Mouse (Mus musculus) embryonic facial prominence, embryonic 12.5 days (tissue): ENCODE results near the gene 4930579G24Rik. TPM values are rescaled to one million over a fixed set of nuclear protein-coding genes. Genes with fewer than 3 reads are reported as not detected.

Experiments used
- ATAC-seq: fragments of 200-750 bp; cut with Nextera tagmentation; 2 replicates; pipeline ENCODE4 v1.8.0; 2017; ENCODE audit not compliant: insufficient number of reproducible peaks, insufficient read depth, low FRiP score, low TSS enrichment
- H3K27ac ChIP-seq: fragments of 300-500 bp; sonication (generic); 2 replicates; pipeline ENCODE4 v1.5.1; 2016; ENCODE audit warnings: mild to moderate bottlenecking
- H3K27me3 ChIP-seq: fragments of 300-500 bp; sonication (generic); 2 replicates; pipeline ENCODE4 v1.6.1; 2016; ENCODE audit warnings: mild to moderate bottlenecking, moderate library complexity
- H3K36me3 ChIP-seq: fragments of 300-500 bp; sonication (generic); 2 replicates; pipeline ENCODE4 v1.6.1; 2016; ENCODE audit warnings: mild to moderate bottlenecking
- H3K4me1 ChIP-seq: fragments of 300-500 bp; sonication (generic); 2 replicates; pipeline ENCODE4 v1.6.1; 2016
- H3K4me2 ChIP-seq: fragments of 300-500 bp; sonication (generic); replicated peaks from 2 replicates; pipeline ENCODE4 v1.6.1; 2016; ENCODE audit warnings: mild to moderate bottlenecking, moderate library complexity
- H3K4me3 ChIP-seq: fragments of 300-500 bp; sonication (generic); 2 replicates; pipeline ENCODE4 v1.5.1; 2016; ENCODE audit warnings: mild to moderate bottlenecking
- H3K9ac ChIP-seq: fragments of 300-500 bp; sonication (generic); 2 replicates; pipeline ENCODE4 v1.6.1; 2016; ENCODE audit warnings: mild to moderate bottlenecking, moderate library complexity
- H3K9me3 ChIP-seq: fragments of 300-500 bp; sonication (generic); 2 replicates; pipeline ENCODE4 v1.6.1; 2016; ENCODE audit warnings: mild to moderate bottlenecking, moderate library complexity
- WGBS: fragments of 180-500 bp; shearing (Covaris S2); methylation state at CpG from one replicate; pipeline ENCODE4 v1.1.7; 2016; 5-methylcytosine and 5-hydroxymethylcytosine counted together
- polyA plus RNA-seq: library from polyadenylated mRNA; unstranded; fragments of >200 nt; fragmentation: Nextera tagmentation; extraction: Ambion mirVana; gene quantifications from 2 replicates; pipeline ENCODE4 v1.2.1, GENCODE M21; 2016

The 4930579G24Rik gene
- polyA plus RNA-seq, 1 experiment from 2014 or later: 40.0 TPM

- Histone ChIP-seq H3K4me3 (peak within 1 kb of the TSS; percentile 73), H3K27me3 (no peaks in the 10 kb centered on the region), H3K36me3 (peaks cover 25% of the 10 kb centered on the region), H3K9ac (peak within 1 kb of the TSS; percentile 78), H3K9me3 (no peaks in the 10 kb centered on the region), H3K4me2 (peak within 1 kb of the TSS; percentile 87), H3K4me1 (no peaks in the 10 kb centered on the region), H3K27ac (peak within 1 kb of the TSS; percentile 76)
- ATAC-seq: peak; percentile 38
- WGBS: 2% methylated on average over 11 of the region's 11 CpGs
Measured at GRCm38 (mm10) chr3:79629416-79629730, 494 bp downstream of the 4930579G24Rik start, which contains the start of gene Etfdh. Gene Etfdh, minus strand, starts transcription at chr3:79629500.

- Histone ChIP-seq H3K36me3 (no peaks in the 10 kb centered on the region), H3K4me1 (no peaks in the 10 kb centered on the region), H3K9me3 (no peaks in the 10 kb centered on the region), H3K9ac (no peak overlapping the region), H3K27ac (no peak overlapping the region), H3K27me3 (no peaks in the 10 kb centered on the region), H3K4me3 (no peak overlapping the region), H3K4me2 (no peak overlapping the region)
- no peak for ATAC-seq
- WGBS: 85% methylated on average over 6 of the region's 6 CpGs
Measured at GRCm38 (mm10) chr3:79652129-79652528, 23.2 kb downstream of the 4930579G24Rik start.

- Histone ChIP-seq H3K4me1 (no peaks in the 10 kb centered on the region), H3K27me3 (no peaks in the 10 kb centered on the region), H3K4me2 (no peak overlapping the region), H3K9ac (no peak overlapping the region), H3K27ac (no peak overlapping the region), H3K36me3 (no peaks in the 10 kb centered on the region), H3K4me3 (no peak overlapping the region), H3K9me3 (no peaks in the 10 kb centered on the region)
- no peak for ATAC-seq
- 73% methylated on average over 5 of the region's 5 CpGs for WGBS
Measured at GRCm38 (mm10) chr3:79656682-79657081, 27.8 kb downstream of the 4930579G24Rik start.

- Histone ChIP-seq H3K4me1 (no peaks in the 10 kb centered on the region), H3K9ac (no peak overlapping the region), H3K4me3 (no peak overlapping the region), H3K27ac (no peak overlapping the region), H3K9me3 (no peaks in the 10 kb centered on the region), H3K4me2 (no peak overlapping the region), H3K27me3 (no peaks in the 10 kb centered on the region), H3K36me3 (no peaks in the 10 kb centered on the region)
- no peak for ATAC-seq
- whole genome bisulfite sequencing: 39% methylated on average over 9 of the region's 9 CpGs
Measured at GRCm38 (mm10) chr3:79664787-79665408, 36.0 kb downstream of the 4930579G24Rik start.

- no peak for ATAC-seq
- H3K4me2 ChIP-seq: no peak overlapping the region
- 74% methylated on average over 7 of the region's 7 CpGs for WGBS
Measured at GRCm38 (mm10) chr3:79670556-79670955, 41.7 kb downstream of the 4930579G24Rik start.

GRCm38 (mm10) chr3:79672188-79672587 is 43.3 kb downstream of the 4930579G24Rik start:
- Histone ChIP-seq H3K9me3 (no peaks in the 10 kb centered on the region), H3K4me1 (no peaks in the 10 kb centered on the region), H3K9ac (no peak overlapping the region), H3K27me3 (no peaks in the 10 kb centered on the region), H3K4me3 (no peak overlapping the region), H3K36me3 (no peaks in the 10 kb centered on the region), H3K4me2 (no peak overlapping the region), H3K27ac (no peak overlapping the region)
- WGBS: 59% methylated on average over 16 of the region's 16 CpGs
- no peak for ATAC-seq

More at GRCm38 (mm10) chr3:79670556-79670955, 41.7 kb downstream of the 4930579G24Rik start:
- H3K9me3 ChIP-seq: no peaks in the 10 kb centered on the region
- H3K4me1 ChIP-seq: no peaks in the 10 kb centered on the region
- H3K36me3 ChIP-seq: no peaks in the 10 kb centered on the region
- no peaks in the 10 kb centered on the region for H3K27me3 ChIP-seq
- no peak overlapping the region for H3K9ac ChIP-seq
- H3K27ac ChIP-seq: no peak overlapping the region
- H3K4me3 ChIP-seq: no peak overlapping the region

- Histone ChIP-seq H3K9ac (no peak overlapping the region), H3K27me3 (no peaks in the 10 kb centered on the region), H3K9me3 (no peaks in the 10 kb centered on the region), H3K4me1 (no peaks in the 10 kb centered on the region), H3K27ac (no peak overlapping the region), H3K4me3 (no peak overlapping the region), H3K36me3 (no peaks in the 10 kb centered on the region), H3K4me2 (no peak overlapping the region)
- 14% methylated on average over 4 of the region's 4 CpGs for WGBS
- ATAC-seq: no peak
Measured at GRCm38 (mm10) chr3:79673082-79673481, 44.2 kb downstream of the 4930579G24Rik start.

GRCm38 (mm10) chr3:79674641-79675040 is 45.8 kb downstream of the 4930579G24Rik start:
- H3K4me1 ChIP-seq: no peaks in the 10 kb centered on the region
- no peak for ATAC-seq
- no peak overlapping the region for H3K4me2 ChIP-seq
- H3K9me3 ChIP-seq: no peaks in the 10 kb centered on the region
- no peaks in the 10 kb centered on the region for H3K36me3 ChIP-seq
- no peak overlapping the region for H3K9ac ChIP-seq
- whole genome bisulfite sequencing: 82% methylated on average over 5 of the region's 5 CpGs
- no peak overlapping the region for H3K27ac ChIP-seq
- H3K27me3 ChIP-seq: no peaks in the 10 kb centered on the region
- no peak overlapping the region for H3K4me3 ChIP-seq

GRCm38 (mm10) chr3:79676411-79676810 is 47.5 kb downstream of the 4930579G24Rik start:
- Histone ChIP-seq H3K27me3 (no peaks in the 10 kb centered on the region), H3K4me1 (no peaks in the 10 kb centered on the region), H3K4me3 (no peak overlapping the region), H3K9me3 (no peaks in the 10 kb centered on the region), H3K4me2 (no peak overlapping the region), H3K36me3 (no peaks in the 10 kb centered on the region), H3K9ac (no peak overlapping the region), H3K27ac (no peak overlapping the region)
- ATAC-seq: no peak
- 88% methylated on average over 3 of the region's 3 CpGs for WGBS

Other genes starting within 250 kb of the 4930579G24Rik start
- 7.0 and 7.8 TPM in 2 replicates for gene Fnip2, start 61.3 kb upstream of the 4930579G24Rik start, polyA plus RNA-seq
- gene Ppid, start 37.7 kb upstream of the 4930579G24Rik start, polyA plus RNA-seq: 187 and 196 TPM in 2 replicates
- 51.0 and 56.7 TPM in 2 replicates for gene Etfdh, start 421 bp downstream of the 4930579G24Rik start, polyA plus RNA-seq
- gene Rxfp1, start 108.8 kb downstream of the 4930579G24Rik start, polyA plus RNA-seq: 0.67 and 1.0 TPM in 2 replicates
- 2.5 and 3.2 TPM in 2 replicates for gene Tmem144, start 223.7 kb downstream of the 4930579G24Rik start, polyA plus RNA-seq